Mouse (Mus musculus): ENCODE data around the gene Vps9d1. TPM values are rescaled to one million over a fixed set of nuclear protein-coding genes. Genes with fewer than 3 reads are reported as not detected.
"Not testable (repeated sequence)": the region's sequence is repeated elsewhere in the genome, so short reads cannot be mapped to it uniquely, and the experiment has no call there.

The Vps9d1 gene
- polyA plus RNA-seq, 1 experiment from 2014 or later: 47.2 TPM

GRCm38 (mm10) chr8:123203571-123203970 is 50.6 kb downstream of the Vps9d1 start:
- Histone ChIP-seq H3K9ac (replicated peaks) (no peak overlapping the region), H3K4me3 (no peak overlapping the region), H3K27me3 (no peaks in the 10 kb centered on the region), H3K4me1 (no peaks in the 10 kb centered on the region), H3K36me3 (peaks cover 32% of the 10 kb centered on the region), H3K9me3 (no peaks in the 10 kb centered on the region), H3K4me2 (replicated peaks) (no peak overlapping the region), H3K27ac (replicated peaks) (no peak overlapping the region)
- WGBS: 87% methylated on average over 3 of the region's 3 CpGs
- ATAC-seq (replicated peaks): no peak

GRCm38 (mm10) chr8:123202288-123202687 is 51.9 kb downstream of the Vps9d1 start:
- H3K4me3 ChIP-seq: no peak overlapping the region
- H3K36me3 ChIP-seq: peaks cover 20% of the 10 kb centered on the region
- no peak overlapping the region for H3K4me2 ChIP-seq (replicated peaks)
- no peak overlapping the region for H3K27ac ChIP-seq (replicated peaks)
- no peaks in the 10 kb centered on the region for H3K4me1 ChIP-seq
- H3K27me3 ChIP-seq: no peaks in the 10 kb centered on the region
- WGBS: 23% methylated on average over 5 of the region's 5 CpGs
- no peak overlapping the region for H3K9ac ChIP-seq (replicated peaks)
- peak; percentile 64 for ATAC-seq (replicated peaks)
- no peaks in the 10 kb centered on the region for H3K9me3 ChIP-seq

- H3K4me3 ChIP-seq: no peak overlapping the region
Observed at GRCm38 (mm10) chr8:123199864-123200263, 54.3 kb downstream of the Vps9d1 start.

DNA sequence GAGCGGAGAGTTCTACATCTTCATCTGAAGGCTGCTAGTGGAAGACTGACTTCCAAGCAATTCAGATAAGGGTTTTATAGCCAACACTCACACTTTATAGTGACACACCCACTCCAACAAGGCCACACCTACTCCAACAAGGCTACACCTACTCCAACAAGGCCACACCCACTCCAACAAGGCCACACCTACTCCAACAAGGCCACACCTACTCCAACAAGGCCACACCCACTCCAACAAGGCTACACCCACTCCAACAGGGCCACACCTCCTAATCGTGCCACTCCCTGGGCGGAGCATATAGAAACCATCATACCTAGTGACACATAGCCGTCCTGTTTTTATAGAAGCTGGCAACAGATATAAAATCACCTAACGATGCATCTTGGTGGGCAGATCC is 57.1 kb downstream of the Vps9d1 start:
- not testable (repeated sequence) for H3K9ac ChIP-seq (replicated peaks); H3K4me2 ChIP-seq (replicated peaks); H3K36me3 ChIP-seq; H3K4me3 ChIP-seq; H3K27ac ChIP-seq (replicated peaks); ATAC-seq (replicated peaks); H3K9me3 ChIP-seq; H3K27me3 ChIP-seq; H3K4me1 ChIP-seq
- 80% methylated on average over 5 of the region's 5 CpGs for WGBS

More at GRCm38 (mm10) chr8:123199864-123200263, 54.3 kb downstream of the Vps9d1 start:
- H3K4me1 ChIP-seq: no peaks in the 10 kb centered on the region
- H3K36me3 ChIP-seq: 0 out of 2 replicates have a peak, but pooled peaks cover 4% of the 10 kb centered on the region
- ATAC-seq (replicated peaks): no peak
- no peaks in the 10 kb centered on the region for H3K27me3 ChIP-seq
- no peak overlapping the region for H3K4me2 ChIP-seq (replicated peaks)
- H3K27ac ChIP-seq (replicated peaks): no peak overlapping the region
- 72% methylated on average over 14 of the region's 14 CpGs for WGBS
- no peak overlapping the region for H3K9ac ChIP-seq (replicated peaks)
- H3K9me3 ChIP-seq: no peaks in the 10 kb centered on the region

DNA sequence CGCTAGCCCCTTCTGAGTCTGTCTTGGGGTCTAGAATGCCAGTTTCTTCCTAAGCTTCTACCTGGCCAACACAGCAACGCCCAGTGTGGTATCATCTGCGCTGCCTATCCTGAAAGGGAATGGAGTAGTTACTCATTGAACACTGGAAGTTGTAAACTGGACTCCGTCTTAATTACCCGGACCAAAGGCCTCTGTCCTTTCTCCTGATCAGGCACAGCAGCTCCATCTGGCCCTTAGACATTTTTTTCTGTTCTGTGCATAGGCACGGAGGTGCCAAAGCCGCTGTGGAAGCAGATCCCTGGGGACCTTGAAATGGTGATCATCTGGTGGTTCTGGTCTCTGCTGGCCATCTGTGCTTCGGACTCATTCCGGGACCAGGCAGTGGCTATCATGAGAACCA is 60.4 kb downstream of the Vps9d1 start:
- Histone ChIP-seq H3K9me3 (no peaks in the 10 kb centered on the region), H3K4me1 (no peaks in the 10 kb centered on the region), H3K9ac (replicated peaks) (no peak overlapping the region), H3K36me3 (no peaks in the 10 kb centered on the region), H3K27ac (replicated peaks) (no peak overlapping the region), H3K4me3 (no peak overlapping the region), H3K4me2 (replicated peaks) (no peak overlapping the region), H3K27me3 (no peaks in the 10 kb centered on the region)
- no peak for ATAC-seq (replicated peaks)
- 93% methylated on average over 9 of the region's 9 CpGs for WGBS

Other genes starting within 250 kb of the Vps9d1 start
- gene Ankrd11, start 212.1 kb downstream of the Vps9d1 start, polyA plus RNA-seq (2015; fragmentation: Nextera tagmentation; extraction: Ambion mirVana): 53.3 and 76.2 TPM in 2 replicates
- 47.0 and 47.2 TPM in 2 replicates for gene Spg7, start 191.4 kb downstream of the Vps9d1 start, polyA plus RNA-seq (2015; fragmentation: Nextera tagmentation; extraction: Ambion mirVana)
- gene Rpl13, start 152.0 kb downstream of the Vps9d1 start, polyA plus RNA-seq (2015; fragmentation: Nextera tagmentation; extraction: Ambion mirVana): 886 and 899 TPM in 2 replicates
- 2.5 and 3.2 TPM in 2 replicates for gene Cpne7, start 137.0 kb downstream of the Vps9d1 start, polyA plus RNA-seq (2015; fragmentation: Nextera tagmentation; extraction: Ambion mirVana)
- gene Sult5a1, start 96.0 kb downstream of the Vps9d1 start, polyA plus RNA-seq (2015; fragmentation: Nextera tagmentation; extraction: Ambion mirVana): 0.69 and 1.0 TPM in 2 replicates
- gene Dpep1, start 68.1 kb downstream of the Vps9d1 start, polyA plus RNA-seq (2015; fragmentation: Nextera tagmentation; extraction: Ambion mirVana): 0.11 TPM in 1 of 2 replicates, not detected in the other
- gene Chmp1a, start 41.6 kb downstream of the Vps9d1 start, polyA plus RNA-seq (2015; fragmentation: Nextera tagmentation; extraction: Ambion mirVana): 229 and 239 TPM in 2 replicates
- 5.0 and 5.1 TPM in 2 replicates for gene Spata33, start 41.5 kb downstream of the Vps9d1 start, polyA plus RNA-seq (2015; fragmentation: Nextera tagmentation; extraction: Ambion mirVana)
- 45.9 and 49.2 TPM in 2 replicates for gene Cdk10, start 29.5 kb downstream of the Vps9d1 start, polyA plus RNA-seq (2015; fragmentation: Nextera tagmentation; extraction: Ambion mirVana)
- 4.0 and 4.8 TPM in 2 replicates for gene Spata2l, start 18.1 kb downstream of the Vps9d1 start, polyA plus RNA-seq (2015; fragmentation: Nextera tagmentation; extraction: Ambion mirVana)
- 26.1 and 26.5 TPM in 2 replicates for gene Zfp276, start 153 bp downstream of the Vps9d1 start, polyA plus RNA-seq (2015; fragmentation: Nextera tagmentation; extraction: Ambion mirVana)
- gene Fanca, start 64.2 kb upstream of the Vps9d1 start, polyA plus RNA-seq (2015; fragmentation: Nextera tagmentation; extraction: Ambion mirVana): 15.2 and 15.3 TPM in 2 replicates
- 32.9 and 33.0 TPM in 2 replicates for gene Spire2, start 78.4 kb upstream of the Vps9d1 start, polyA plus RNA-seq (2015; fragmentation: Nextera tagmentation; extraction: Ambion mirVana)
- gene Tcf25, start 119.4 kb upstream of the Vps9d1 start, polyA plus RNA-seq (2015; fragmentation: Nextera tagmentation; extraction: Ambion mirVana): 252 and 259 TPM in 2 replicates
- 0.15 and 0.23 TPM in 2 replicates for gene Mc1r, start 152.8 kb upstream of the Vps9d1 start, polyA plus RNA-seq (2015; fragmentation: Nextera tagmentation; extraction: Ambion mirVana)
- gene Tubb3, start 157.1 kb upstream of the Vps9d1 start, polyA plus RNA-seq (2015; fragmentation: Nextera tagmentation; extraction: Ambion mirVana): 1,822 and 1,823 TPM in 2 replicates
- gene Def8, start 169.2 kb upstream of the Vps9d1 start, polyA plus RNA-seq (2015; fragmentation: Nextera tagmentation; extraction: Ambion mirVana): 43.3 and 46.3 TPM in 2 replicates
- gene Afg3l1, start 223.6 kb upstream of the Vps9d1 start, polyA plus RNA-seq (2015; fragmentation: Nextera tagmentation; extraction: Ambion mirVana): 59.5 and 62.4 TPM in 2 replicates